Mouse (Mus musculus) forebrain, embryonic 15.5 days (tissue): ENCODE results near the gene Calhm4. TPM values are rescaled to one million over a fixed set of nuclear protein-coding genes. Genes with fewer than 3 reads are reported as not detected.

Experiments used
- ATAC-seq: fragments of 200-750 bp; cut with Nextera tagmentation; replicated peaks from 2 replicates; pipeline ENCODE4 v1.8.0; 2017; ENCODE audit warnings: mild to moderate bottlenecking, moderate TSS enrichment, moderate library complexity
- H3K27ac ChIP-seq: fragments of 300-500 bp; sonication (generic); replicated peaks from 2 replicates; pipeline ENCODE4 v1.5.1; 2015; ENCODE audit warnings: mild to moderate bottlenecking, inconsistent platforms
- H3K27me3 ChIP-seq: fragments of 300-500 bp; sonication (generic); 2 replicates; pipeline ENCODE4 v1.6.1; 2015; ENCODE audit warnings: inconsistent platforms
- H3K36me3 ChIP-seq: fragments of 300-500 bp; sonication (generic); 2 replicates; pipeline ENCODE4 v1.6.1; 2015; ENCODE audit warnings: mild to moderate bottlenecking, inconsistent platforms
- H3K4me1 ChIP-seq: fragments of 300-500 bp; sonication (generic); 2 replicates; pipeline ENCODE4 v1.6.1; 2015; ENCODE audit warnings: inconsistent platforms
- H3K4me2 ChIP-seq: fragments of 300-500 bp; sonication (generic); replicated peaks from 2 replicates; pipeline ENCODE4 v1.6.1; 2015; ENCODE audit warnings: mild to moderate bottlenecking, inconsistent platforms
- H3K4me3 ChIP-seq: fragments of 300-500 bp; sonication (generic); 2 replicates; pipeline ENCODE4 v1.5.1; 2015; ENCODE audit warnings: mild to moderate bottlenecking, inconsistent platforms
- H3K9ac ChIP-seq: fragments of 300-500 bp; sonication (generic); replicated peaks from 2 replicates; pipeline ENCODE4 v1.6.1; 2015; ENCODE audit warnings: mild to moderate bottlenecking, inconsistent platforms
- H3K9me3 ChIP-seq: fragments of 300-500 bp; sonication (generic); 2 replicates; pipeline ENCODE4 v1.6.1; 2016; ENCODE audit warnings: inconsistent platforms
- WGBS: fragments of 180-500 bp; shearing (Covaris S2); methylation state at CpG from one replicate; pipeline ENCODE4 v1.1.7; 2015; ENCODE audit warnings: mixed read lengths; 5-methylcytosine and 5-hydroxymethylcytosine counted together
- polyA plus RNA-seq: library from polyadenylated mRNA; unstranded; fragments of >200 nt; fragmentation: Nextera tagmentation; extraction: Ambion mirVana; gene quantifications from 2 replicates; pipeline ENCODE4 v1.2.1, GENCODE M21; 2015

The Calhm4 gene
- not detected in 2 replicates for polyA plus RNA-seq

GRCm38 (mm10) chr10:34044210-34044609 lies at the start of gene Calhm4:
Gene Calhm4, minus strand, starts transcription at chr10:34044310.
- WGBS = 93% methylated on average over 5 of the region's 5 CpGs

GRCm38 (mm10) chr10:34091888-34092287 lies 47.8 kb upstream of the Calhm4 start:
- no peaks in the 10 kb centered on the region for H3K9me3 ChIP-seq
- no peak overlapping the region for H3K27ac ChIP-seq
- no peak overlapping the region for H3K9ac ChIP-seq
- no peaks in the 10 kb centered on the region for H3K4me1 ChIP-seq
- no peak; the same call in 1 of the 2 replicates for ATAC-seq
- no peak overlapping the region for H3K4me2 ChIP-seq
- no peak overlapping the region for H3K4me3 ChIP-seq
- no peaks in the 10 kb centered on the region for H3K36me3 ChIP-seq
- 76% methylated on average over 5 of the region's 5 CpGs for WGBS
- H3K27me3 ChIP-seq = no peaks in the 10 kb centered on the region

More at GRCm38 (mm10) chr10:34044210-34044609, at the start of gene Calhm4:
- Histone ChIP-seq H3K27me3 (no peaks in the 10 kb centered on the region), H3K4me2 (no peak within 1 kb of the TSS), H3K9me3 (no peaks in the 10 kb centered on the region), H3K4me1 (no peaks in the 10 kb centered on the region), H3K27ac (no peak within 1 kb of the TSS), H3K4me3 (no peak within 1 kb of the TSS), H3K36me3 (no peaks in the 10 kb centered on the region), H3K9ac (no peak within 1 kb of the TSS)
- no peak for ATAC-seq

- Histone ChIP-seq H3K27ac (no peak overlapping the region), H3K9ac (no peak overlapping the region), H3K4me3 (no peak overlapping the region), H3K4me1 (no peaks in the 10 kb centered on the region), H3K9me3 (no peaks in the 10 kb centered on the region), H3K36me3 (no peaks in the 10 kb centered on the region), H3K4me2 (no peak overlapping the region), H3K27me3 (no peaks in the 10 kb centered on the region)
- ATAC-seq = no peak
- 91% methylated on average over 1 of the region's 1 CpGs for WGBS
These were observed 46.4 kb upstream of the Calhm4 start for GRCm38 (mm10) chr10:34090481-34090880.

- ATAC-seq = no peak
- no peak overlapping the region for H3K27ac ChIP-seq
- no peaks in the 10 kb centered on the region for H3K9me3 ChIP-seq
- no peaks in the 10 kb centered on the region for H3K36me3 ChIP-seq
- H3K9ac ChIP-seq = no peak overlapping the region
- H3K27me3 ChIP-seq = no peaks in the 10 kb centered on the region
- 86% methylated on average over 3 of the region's 3 CpGs for WGBS
- no peak overlapping the region for H3K4me2 ChIP-seq
- no peaks in the 10 kb centered on the region for H3K4me1 ChIP-seq
- H3K4me3 ChIP-seq = no peak overlapping the region
These were observed 45.4 kb upstream of the Calhm4 start for GRCm38 (mm10) chr10:34089517-34089916.

GRCm38 (mm10) chr10:34088515-34088914 lies 44.4 kb upstream of the Calhm4 start:
- H3K27ac ChIP-seq = no peak overlapping the region
- H3K4me3 ChIP-seq = no peak overlapping the region
- no peaks in the 10 kb centered on the region for H3K27me3 ChIP-seq
- no peaks in the 10 kb centered on the region for H3K36me3 ChIP-seq
- no peaks in the 10 kb centered on the region for H3K4me1 ChIP-seq
- WGBS = 77% methylated on average over 2 of the region's 2 CpGs
- H3K9me3 ChIP-seq = no peaks in the 10 kb centered on the region
- no peak for ATAC-seq
- no peak overlapping the region for H3K9ac ChIP-seq
- no peak overlapping the region for H3K4me2 ChIP-seq

- WGBS = 86% methylated on average over 1 of the region's 1 CpGs
- ATAC-seq = no peak
- H3K9ac ChIP-seq = no peak overlapping the region
- no peaks in the 10 kb centered on the region for H3K36me3 ChIP-seq
- H3K4me1 ChIP-seq = no peaks in the 10 kb centered on the region
- no peak overlapping the region for H3K4me2 ChIP-seq
- no peaks in the 10 kb centered on the region for H3K9me3 ChIP-seq
- no peak overlapping the region for H3K4me3 ChIP-seq
- no peaks in the 10 kb centered on the region for H3K27me3 ChIP-seq
- no peak overlapping the region for H3K27ac ChIP-seq
These were observed 42.4 kb upstream of the Calhm4 start for GRCm38 (mm10) chr10:34086514-34086913.

GRCm38 (mm10) chr10:34074522-34075200 lies 30.6 kb upstream of the Calhm4 start:
- Histone ChIP-seq H3K27ac (no peak overlapping the region), H3K4me3 (no peak overlapping the region), H3K36me3 (no peaks in the 10 kb centered on the region), H3K4me2 (no peak overlapping the region), H3K27me3 (no peaks in the 10 kb centered on the region), H3K9me3 (no peaks in the 10 kb centered on the region), H3K9ac (no peak overlapping the region), H3K4me1 (peaks cover 6% of the 10 kb centered on the region; the same call in 1 of the 2 replicates)
- ATAC-seq = no peak
- WGBS = 83% methylated on average over 5 of the region's 5 CpGs

GRCm38 (mm10) chr10:34071650-34072049 lies 27.5 kb upstream of the Calhm4 start:
- no peak for ATAC-seq
- WGBS = 45% methylated on average over 2 of the region's 2 CpGs

GRCm38 (mm10) chr10:34070999-34071492 lies 26.9 kb upstream of the Calhm4 start:
- H3K27ac ChIP-seq = no peak overlapping the region
- H3K9ac ChIP-seq = no peak overlapping the region
- no peaks in the 10 kb centered on the region for H3K9me3 ChIP-seq
- no peak overlapping the region for H3K4me2 ChIP-seq
- no peak overlapping the region for H3K4me3 ChIP-seq
- ATAC-seq = no peak
- peaks cover 6% of the 10 kb centered on the region; the same call in 1 of the 2 replicates for H3K4me1 ChIP-seq
- 16% methylated on average over 5 of the region's 5 CpGs for WGBS
- no peaks in the 10 kb centered on the region for H3K36me3 ChIP-seq
- H3K27me3 ChIP-seq = no peaks in the 10 kb centered on the region

More at GRCm38 (mm10) chr10:34071650-34072049, 27.5 kb upstream of the Calhm4 start:
- Histone ChIP-seq H3K27me3 (no peaks in the 10 kb centered on the region), H3K36me3 (no peaks in the 10 kb centered on the region), H3K4me3 (no peak overlapping the region), H3K4me2 (no peak overlapping the region), H3K4me1 (peaks cover 6% of the 10 kb centered on the region; the same call in 1 of the 2 replicates), H3K27ac (no peak overlapping the region), H3K9ac (no peak overlapping the region), H3K9me3 (no peaks in the 10 kb centered on the region)

GRCm38 (mm10) chr10:34069606-34070005 lies 25.5 kb upstream of the Calhm4 start:
- Histone ChIP-seq H3K4me2 (no peak overlapping the region), H3K27ac (no peak overlapping the region), H3K4me3 (no peak overlapping the region), H3K9ac (no peak overlapping the region), H3K9me3 (no peaks in the 10 kb centered on the region), H3K4me1 (peaks cover 6% of the 10 kb centered on the region; the same call in 1 of the 2 replicates), H3K27me3 (no peaks in the 10 kb centered on the region), H3K36me3 (no peaks in the 10 kb centered on the region)
- WGBS = 79% methylated on average over 1 of the region's 1 CpGs
- ATAC-seq = no peak

- Histone ChIP-seq H3K4me2 (no peak overlapping the region), H3K4me1 (peaks cover 6% of the 10 kb centered on the region; the same call in 1 of the 2 replicates), H3K27me3 (no peaks in the 10 kb centered on the region), H3K9ac (no peak overlapping the region), H3K36me3 (no peaks in the 10 kb centered on the region), H3K4me3 (no peak overlapping the region), H3K27ac (no peak overlapping the region), H3K9me3 (no peaks in the 10 kb centered on the region)
- 64% methylated on average over 3 of the region's 3 CpGs for WGBS
- no peak for ATAC-seq
These were observed 22.5 kb upstream of the Calhm4 start for GRCm38 (mm10) chr10:34066591-34066990.

- Histone ChIP-seq H3K27ac (no peak overlapping the region), H3K4me3 (no peak overlapping the region), H3K36me3 (no peaks in the 10 kb centered on the region), H3K27me3 (no peaks in the 10 kb centered on the region), H3K9ac (no peak overlapping the region), H3K4me2 (no peak overlapping the region), H3K4me1 (no peaks in the 10 kb centered on the region), H3K9me3 (no peaks in the 10 kb centered on the region)
- 91% methylated on average over 2 of the region's 2 CpGs for WGBS
- ATAC-seq = no peak
These were observed 9.9 kb upstream of the Calhm4 start for GRCm38 (mm10) chr10:34053987-34054386.
